Mouse (Mus musculus): ENCODE data around the gene Serpina1f.

DNA sequence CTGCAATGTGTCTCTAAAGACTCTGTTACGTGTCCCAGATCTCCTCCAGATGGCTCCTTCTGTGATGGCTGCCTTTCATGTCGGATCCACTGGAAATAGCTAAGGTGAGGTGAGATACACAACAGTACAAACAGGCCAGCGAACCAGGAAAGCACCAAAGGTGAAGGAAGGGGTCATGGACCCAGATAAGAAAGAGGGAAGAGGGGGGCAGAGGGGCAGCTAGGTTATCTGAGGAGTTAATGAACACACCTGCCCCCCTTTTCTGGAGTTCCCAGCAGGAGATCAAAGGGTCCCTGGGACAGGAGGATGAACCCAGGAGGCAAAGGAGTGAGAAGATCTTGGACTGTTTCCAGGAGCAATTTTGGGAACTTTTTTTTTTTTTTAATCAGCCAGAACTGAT lies 9.9 kb downstream of the Serpina1f start:
- TF ChIP-seq POLR2A (IDR thresholded peaks at IDR 0.05; ENCODE audit: low read depth, low read length) (no peak), CTCF (conservative IDR thresholded peaks at IDR 0.05; ENCODE audit: insufficient read depth, insufficient read length, low read depth, low read length) (no peak)

Measured in kidney, adult 2 months (tissue).